Mouse (Mus musculus) lung, adult 2 months (tissue): ENCODE measurements around the gene Trex2.

Experiments
- CTCF ChIP-seq: fragments of 200-500 bp; IDR thresholded peaks from 2 replicates; pipeline ENCODE4 v1.5.1; 2011; ENCODE audit warnings: mild to moderate bottlenecking, low read length, control low read depth; ENCODE audit not compliant: insufficient read depth
- POLR2A ChIP-seq: fragments of 200-500 bp; IDR thresholded peaks from 2 replicates; pipeline ENCODE4 v1.6.1; 2011; ENCODE audit warnings: low read depth, mild to moderate bottlenecking, control low read depth, low read length, borderline replicate concordance; ENCODE audit errors: extremely low read depth

DNA sequence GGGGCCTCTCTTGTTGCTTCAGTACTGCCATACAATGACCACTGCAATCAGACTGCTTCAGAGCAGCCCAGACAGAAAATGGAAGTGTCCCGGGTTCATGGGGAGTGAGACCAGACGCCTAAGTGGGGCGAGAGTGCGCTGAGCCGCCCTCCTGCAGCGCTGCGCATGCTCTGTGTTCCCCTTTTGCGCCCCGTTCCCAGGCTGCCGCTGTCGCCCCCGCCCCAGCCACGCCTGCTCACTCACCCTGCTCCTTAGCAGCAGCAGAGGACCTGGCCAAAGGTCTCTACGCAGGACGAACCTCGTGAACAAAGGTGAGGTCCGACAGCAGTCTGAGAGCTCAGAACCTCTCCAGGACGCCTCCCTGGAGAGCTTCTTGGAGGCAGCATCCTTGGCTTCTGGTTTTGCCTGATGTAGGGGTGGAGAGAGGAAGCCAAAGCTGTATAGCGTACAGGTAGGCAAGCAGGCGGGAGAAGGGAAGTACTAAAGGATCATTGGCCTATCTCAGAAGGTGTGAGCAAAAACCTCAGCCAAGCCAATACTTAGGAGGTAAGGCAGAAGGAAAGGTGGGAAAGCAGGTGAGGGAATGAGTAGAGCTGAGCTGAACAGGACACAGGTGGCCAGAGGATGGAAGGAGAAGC lies 24.1 kb downstream of the Trex2 start, which contains the start of gene Zfp92:
- TF ChIP-seq CTCF (no peak), POLR2A (no peak)
